Mouse (Mus musculus) bone marrow macrophage, adult 2 months (primary cell): Measurements from ENCODE around the gene Gpr183.

Experiments
- CTCF ChIP-seq: IDR thresholded peaks from 2 replicates; pipeline ENCODE4 v1.5.1; 2012; ENCODE audit warnings: low read depth, mild to moderate bottlenecking, low read length, moderate library complexity
- POLR2A ChIP-seq: IDR thresholded peaks from 2 replicates; pipeline ENCODE4 v1.6.1; 2012; ENCODE audit warnings: mild to moderate bottlenecking, low read depth, low read length, borderline replicate concordance

GRCm38 (mm10) chr14:121933906-121934596 lies 30.9 kb downstream of the Gpr183 start:
- TF ChIP-seq CTCF = no peak
- TF ChIP-seq POLR2A = no peak
